Mouse (Mus musculus): ENCODE measurements at regions not wholly inside any gene's neighbourhood (a gene's known extent, or its start where the extent isn't known, plus 50 kb on each side); places are given as distances from the start of the nearest gene placed in this dataset.

DNA sequence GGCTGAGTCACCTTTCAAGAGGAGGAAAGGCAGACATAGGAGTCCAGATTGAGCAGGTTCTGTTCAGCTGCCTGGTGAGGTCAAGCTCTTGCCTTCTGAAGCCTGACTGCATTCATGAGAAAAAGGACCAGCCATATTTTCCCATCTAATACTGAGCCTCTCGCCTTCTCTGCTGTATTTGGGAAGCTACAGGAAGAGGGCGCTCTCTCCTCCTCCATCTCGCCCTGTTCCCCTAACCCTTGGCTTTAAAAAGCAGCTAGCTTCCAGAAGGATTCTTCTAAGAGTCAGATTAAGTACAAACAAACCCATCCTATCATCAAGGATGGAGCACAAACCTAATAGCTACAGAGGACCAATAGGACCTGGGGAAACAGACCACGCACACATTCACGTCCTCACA, 98.3 kb downstream of the Foxb1 start:
- peak; percentile 47 for DNase-seq (ENCODE audit: extremely low spot score)

DNA sequence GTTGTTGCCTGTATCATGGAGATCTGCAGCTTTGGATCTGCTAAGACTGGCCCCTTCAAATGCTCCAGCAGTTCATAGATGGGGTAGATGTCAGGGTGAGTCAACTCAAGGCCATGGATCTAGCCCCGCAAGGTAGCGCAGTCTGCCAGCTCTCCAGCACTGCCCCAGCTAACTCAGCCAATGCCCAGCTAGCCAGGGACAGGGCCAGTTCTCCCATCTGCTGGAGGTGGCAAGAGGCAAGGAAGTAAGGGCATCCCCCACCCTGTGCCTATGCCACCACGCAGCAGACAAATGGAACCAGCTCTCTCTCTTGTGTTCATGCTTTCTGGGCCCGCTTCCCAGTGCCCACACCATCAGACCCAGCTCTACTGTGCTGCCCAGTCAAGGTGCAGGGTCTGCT, 102.5 kb downstream of the Foxb1 start:
- DNase-seq (ENCODE audit: extremely low spot score): no peak

- DNase-seq (ENCODE audit: extremely low spot score): no peak
These were observed 104.7 kb downstream of the Foxb1 start for GRCm38 (mm10) chr9:69656053-69656452.

DNA sequence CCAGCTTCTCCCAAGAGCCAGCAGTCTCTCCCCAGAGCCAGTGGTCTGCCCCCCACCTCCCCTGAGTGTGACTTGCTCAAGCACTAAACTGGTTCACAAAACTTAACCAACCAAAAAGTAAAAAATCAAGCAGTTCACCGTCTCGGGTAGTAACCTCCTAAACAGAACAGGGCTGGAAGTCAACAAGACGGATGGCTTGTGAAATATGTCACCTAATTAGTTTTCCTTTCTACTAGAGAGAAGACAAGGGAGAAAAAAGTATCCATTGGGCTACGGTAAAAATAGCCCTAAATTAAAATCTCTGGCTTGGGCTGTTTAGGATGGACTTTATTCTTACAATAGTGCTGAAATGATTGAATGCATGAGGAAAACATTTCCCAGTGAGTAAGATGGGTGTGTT, 108.6 kb downstream of the Foxb1 start:
- no peak for DNase-seq (ENCODE audit: extremely low spot score)

DNA sequence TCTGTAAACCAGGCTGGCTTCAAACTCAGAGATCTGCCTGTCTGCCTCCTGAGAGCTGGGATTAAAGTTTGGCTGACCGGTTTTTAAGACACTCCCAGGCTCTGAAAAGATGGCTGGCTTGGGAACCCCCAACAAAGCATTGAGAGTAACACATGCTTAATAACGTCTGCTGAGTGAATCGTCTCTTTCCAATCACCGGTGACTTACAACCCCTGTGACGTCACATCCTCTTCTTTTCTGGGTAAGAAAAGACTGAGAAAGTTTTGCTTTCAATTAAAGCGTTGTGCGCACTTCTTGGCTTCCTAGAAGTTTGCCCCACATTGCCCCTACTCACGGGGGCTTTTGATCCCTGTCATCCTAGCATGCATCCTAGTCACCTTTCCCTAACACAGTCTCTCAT, 109.1 kb downstream of the Foxb1 start:
- DNase-seq (ENCODE audit: extremely low spot score): no peak

GRCm38 (mm10) chr9:69642591-69642990, 118.1 kb downstream of the Foxb1 start:
- no peak for DNase-seq (ENCODE audit: extremely low spot score)

DNA sequence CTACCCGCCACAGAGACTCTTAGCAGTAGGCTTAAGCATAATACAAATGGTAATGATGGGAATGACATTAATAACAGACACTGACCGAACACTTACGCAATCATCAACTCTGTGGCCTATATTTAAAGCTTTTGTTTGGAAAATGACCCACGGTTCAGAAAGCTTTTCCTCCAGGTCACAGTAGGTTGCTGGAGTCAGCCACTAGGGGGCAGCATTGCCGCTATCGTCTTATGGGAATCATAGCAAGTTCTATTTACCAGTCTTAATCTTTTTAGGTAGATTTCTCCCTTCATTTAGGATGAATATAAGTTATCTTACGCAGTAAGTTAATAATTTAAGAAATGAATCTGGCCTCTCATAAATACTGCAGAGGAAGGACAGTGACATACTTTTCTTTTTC, 137.4 kb downstream of the Foxb1 start:
- peak; percentile 67 for DNase-seq (ENCODE audit: extremely low spot score)

DNA sequence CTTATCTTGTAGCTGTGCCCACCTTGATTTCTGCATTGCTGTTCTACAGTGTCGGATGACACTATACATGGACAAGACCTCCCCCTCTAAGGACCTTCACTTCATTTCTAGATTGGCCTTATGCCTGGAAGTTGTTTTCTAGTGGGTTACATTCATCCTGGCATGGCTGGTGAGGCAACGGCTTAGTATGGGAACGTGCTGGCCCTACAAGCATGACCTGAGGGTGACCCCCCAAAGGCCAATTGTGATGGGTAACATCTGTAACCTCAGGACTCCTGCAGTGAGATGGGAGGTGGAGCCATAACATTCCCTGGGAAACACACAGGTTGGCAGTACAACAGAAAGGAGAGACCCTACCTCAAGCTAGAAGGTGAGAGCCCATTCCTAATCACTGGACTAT, 139.7 kb downstream of the Foxb1 start:
- no peak for DNase-seq (ENCODE audit: extremely low spot score)

GRCm38 (mm10) chr9:69617328-69617727, 143.4 kb downstream of the Foxb1 start:
- no peak for DNase-seq (ENCODE audit: extremely low spot score)

DNA sequence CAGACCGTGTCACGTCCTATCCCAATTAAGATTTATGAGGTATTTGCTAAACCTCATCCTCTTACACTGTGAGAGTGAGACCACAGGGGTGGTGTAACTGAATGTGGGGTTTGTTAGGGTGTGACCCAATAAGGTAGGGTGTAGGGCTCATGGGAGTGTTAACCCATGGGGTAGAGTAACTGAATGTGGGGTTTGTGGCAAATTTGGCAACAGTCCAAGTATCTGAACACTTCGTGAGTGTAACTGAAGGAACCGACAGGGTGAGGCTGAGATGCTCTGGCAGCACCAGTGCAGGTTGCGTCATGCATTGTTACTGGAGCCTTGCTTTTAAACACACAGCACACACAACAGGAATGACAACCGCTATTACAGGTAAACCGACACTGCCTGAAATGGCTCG, 144.1 kb downstream of the Anxa2 start:
- DNase-seq (ENCODE audit: extremely low spot score): no peak

GRCm38 (mm10) chr9:69592329-69593062, 139.1 kb downstream of the Anxa2 start:
- DNase-seq (ENCODE audit: extremely low spot score): no peak

DNA sequence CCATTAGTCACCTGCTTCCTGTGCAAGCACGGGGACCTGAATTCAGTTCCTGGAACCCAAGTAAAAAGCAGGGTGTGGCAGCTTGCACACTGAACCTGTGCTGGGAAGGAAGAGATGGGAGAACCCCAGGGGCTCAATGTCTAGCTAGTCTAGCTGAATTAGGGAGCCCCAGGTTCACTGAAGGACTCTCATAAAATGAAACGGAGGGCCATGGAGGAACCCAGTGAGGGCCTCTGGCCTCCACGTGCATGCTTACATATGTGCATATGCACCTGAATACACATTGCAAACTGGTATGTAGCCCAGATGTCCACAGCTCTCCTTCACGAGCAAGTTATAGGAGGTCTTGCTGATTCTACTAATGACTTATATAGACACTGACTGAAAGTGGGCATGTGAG, 135.4 kb downstream of the Anxa2 start:
- DNase-seq (ENCODE audit: extremely low spot score): no peak

- no peak for DNase-seq (ENCODE audit: extremely low spot score)
These were observed 133.7 kb downstream of the Anxa2 start for GRCm38 (mm10) chr9:69587096-69587495.

DNA sequence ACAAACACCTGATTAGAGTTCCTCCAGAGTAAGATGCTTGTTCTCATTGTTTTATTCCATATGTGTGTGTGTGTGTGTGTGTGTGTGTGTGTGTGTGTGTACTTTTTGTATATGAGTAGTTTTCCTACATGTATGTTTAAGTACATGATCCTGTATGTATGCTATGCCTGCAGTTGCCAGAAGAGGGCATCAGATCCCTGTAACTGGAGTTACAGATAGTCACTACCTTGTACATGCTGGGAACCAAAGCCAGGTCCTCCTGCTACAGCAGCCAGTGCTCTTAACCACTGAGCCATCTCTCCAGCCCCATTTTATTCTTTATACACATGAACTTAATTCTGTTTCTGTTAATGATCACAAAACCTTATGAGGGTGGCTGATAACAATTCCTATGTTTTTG, 127.8 kb downstream of the Anxa2 start:
- DNase-seq (ENCODE audit: extremely low spot score): no peak

DNA sequence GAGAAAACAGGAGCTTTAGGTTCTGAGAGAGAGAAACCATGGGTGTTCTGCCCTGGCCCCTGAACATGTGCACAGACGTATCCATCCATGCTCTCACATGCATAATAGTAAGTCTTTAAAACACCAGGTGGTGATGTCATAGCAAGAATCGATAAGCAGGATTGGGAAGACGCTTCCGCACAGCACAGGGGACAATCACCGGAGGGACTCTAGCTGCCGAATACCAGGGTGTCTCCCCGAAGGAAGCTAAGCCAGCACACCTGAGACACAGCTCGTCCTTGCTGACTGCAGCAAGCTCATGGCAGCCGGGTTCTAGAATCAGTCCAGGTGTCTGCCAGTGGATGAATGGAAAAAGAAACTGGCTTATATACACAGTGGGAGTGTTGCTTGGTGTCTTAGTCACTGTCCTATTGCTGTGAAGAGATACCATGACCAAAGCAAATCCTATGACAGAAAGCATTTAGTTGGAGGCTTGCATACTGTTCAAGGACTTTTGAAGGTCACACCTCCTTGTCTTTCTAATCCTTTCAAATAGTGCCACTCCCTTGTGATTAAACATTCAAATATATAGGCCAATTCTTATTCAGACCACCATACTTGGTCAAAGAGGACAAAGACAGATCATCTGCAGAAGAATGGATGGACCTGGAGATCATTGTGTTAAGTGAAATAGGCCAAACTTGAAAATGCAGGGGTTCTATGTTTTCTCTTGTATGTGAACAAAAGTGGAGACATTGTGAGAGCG, 124.4 kb downstream of the Anxa2 start:
- no peak for DNase-seq (ENCODE audit: extremely low spot score)

GRCm38 (mm10) chr9:69575386-69575785, 122.0 kb downstream of the Anxa2 start:
- DNase-seq (ENCODE audit: extremely low spot score): no peak

GRCm38 (mm10) chr9:69568631-69569230, 115.3 kb downstream of the Anxa2 start:
- peak; percentile 14 for DNase-seq (ENCODE audit: extremely low spot score)

DNA sequence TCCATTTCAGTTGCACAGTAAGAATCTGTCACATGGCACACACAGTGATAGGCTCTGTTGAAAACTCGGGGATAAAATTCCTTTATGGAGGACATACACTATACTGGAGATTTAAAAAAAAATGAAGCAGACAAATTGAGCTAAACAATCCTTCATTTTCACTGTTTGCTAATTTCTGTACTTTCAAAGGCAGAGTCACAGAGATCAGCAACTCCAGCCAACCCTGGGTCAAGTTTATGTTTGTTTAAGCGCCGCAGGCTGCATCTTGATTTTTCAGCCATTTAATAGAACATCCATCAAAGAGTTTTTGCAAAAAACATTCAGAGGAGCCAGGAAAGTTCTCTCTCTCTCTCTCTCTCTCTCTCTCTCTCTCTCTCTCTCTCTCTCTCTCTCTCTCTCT, 114.8 kb downstream of the Anxa2 start:
- DNase-seq (ENCODE audit: extremely low spot score): no peak

DNA sequence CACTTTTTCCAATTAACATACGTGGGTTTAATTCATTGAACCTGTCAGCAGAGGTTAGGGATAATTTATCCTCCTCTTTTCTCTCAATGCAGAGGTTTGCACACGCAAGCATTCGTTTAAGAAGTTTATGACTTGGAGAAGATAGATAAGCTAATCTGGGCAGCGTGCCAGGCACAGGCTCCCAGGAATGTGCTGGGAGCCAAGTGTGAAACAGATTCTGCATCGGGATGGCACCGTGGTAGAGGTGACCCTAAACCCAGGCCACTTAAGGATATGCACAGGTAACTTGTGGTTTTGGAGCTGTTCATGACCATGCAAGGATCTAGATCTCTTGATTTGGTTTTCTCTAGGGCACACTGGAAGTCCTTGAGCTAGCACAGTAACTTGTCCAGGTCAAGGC, 113.6 kb downstream of the Anxa2 start:
- DNase-seq (ENCODE audit: extremely low spot score): no peak

- no peak for DNase-seq (ENCODE audit: extremely low spot score)
These were observed 89.8 kb downstream of the Anxa2 start for GRCm38 (mm10) chr9:69543241-69543640.
